Comparison of ENCODE assay signal across 11 mouse cellular contexts in genomic region chr2:145225640-145226039, GRCm38 (mm10). TPM values are rescaled to one million over a fixed set of nuclear protein-coding genes. Genes with fewer than 3 reads are reported as not detected.
A peak's percentile ranks its signal among the peaks of the same experiment; 100 is the strongest.
DNase-seq lines count a peak whose midpoint lies in the region; ATAC-seq and TF ChIP-seq lines count a peak whose summit lies in the region.
"Had no signal": no experiment of that assay in that cellular context is flagged by ENCODE, and none has a peak within 500 bp of the region (broad histone marks: within the 10 kb centered on the region; RNA-seq: fewer than 3 reads in every experiment).

No protein-coding gene starts in this region.

- H3K27ac ChIP-seq in gastrocnemius, adult 2 months, result no peak overlapping the region
- H3K27ac ChIP-seq: stomach, postnatal 0 days had no signal

- H3K4me3 ChIP-seq in gastrocnemius, adult 2 months, result no peak overlapping the region
- H3K4me3 ChIP-seq: liver, embryonic 13.5 days had no signal

- TF ChIP-seq CTCF in gastrocnemius, adult 2 months (IDR thresholded peaks at IDR 0.05), result no peak

- no peak for DNase-seq in frontal cortex, postnatal 14 days (ENCODE audit: low spot score in 2 of 2)
- DNase-seq in layer of hippocampus, adult 9-11 months, result peak; percentile 49
- DNase-seq in layer of hippocampus, postnatal 25 days (ENCODE audit: extremely low spot score in 1 of 2, low spot score in 1 of 2), result no peak
- no peak for DNase-seq in left cerebral cortex, postnatal 36 days (ENCODE audit: low spot score in 2 of 2)
- no peak for DNase-seq in gastrocnemius, adult 2 months
- DNase-seq: forebrain, postnatal 0 days; liver, embryonic 13.5 days had no signal

- intact Hi-C loops in left cerebral cortex, postnatal 36 days (cut with DNase I), result no loop called here
- intact Hi-C loops in gastrocnemius, adult 2 months (cut with DNase I), result no loop called here

- ATAC-seq in frontal cortex, adult (ENCODE audit: low TSS enrichment), result peak; percentile 78; the same call in 1 of the 2 replicates
- peak; percentile 84 for ATAC-seq in common myeloid progenitor, adult 5-6 weeks (replicated peaks; ENCODE audit: low read depth, poor library complexity, severe bottlenecking)
- ATAC-seq in megakaryocyte-erythroid progenitor cell, adult 5-6 weeks (replicated peaks; ENCODE audit: low FRiP score, low TSS enrichment, poor library complexity, severe bottlenecking), result 0 out of 2 replicates have a peak, but pooled peaks have one; percentile 51
- ATAC-seq: forebrain, postnatal 0 days had no signal

RNA-seq across cellular contexts. Expression of gene Slc24a3, which starts 58.1 kb away (rescaled TPM):
- 100 to 1,000 TPM; 199 to 201 TPM for total RNA-seq in layer of hippocampus, postnatal 25 days (2021)
- 2.1 and 3.8 TPM in 2 replicates for total RNA-seq in common myeloid progenitor, adult 5-6 weeks (2017)
- total RNA-seq in megakaryocyte-erythroid progenitor cell, adult 5-6 weeks (2014; fragmentation: Nextera tagmentation), result 1.8 and 4.1 TPM in 2 replicates
- total RNA-seq in megakaryocyte-erythroid progenitor cell, adult 5-6 weeks (2017), result 0.23 and 0.33 TPM in 2 replicates
- 100 to 1,000 TPM; 117 to 120 TPM for total RNA-seq in left cerebral cortex, postnatal 36 days (2021)
- 1 to 10 TPM; 1.3 to 2.0 TPM for total RNA-seq in gastrocnemius, adult 2 months (2021)

Comparison
In these comparisons a context has a peak if more than half of its experiments do, and no peak if none do; other contexts are left out.
1. RNA of gene Slc24a3, which starts 58.1 kb away (total RNA-seq): 199 to 201 TPM in layer of hippocampus, postnatal 25 days and 117 to 120 TPM in left cerebral cortex, postnatal 36 days; 2.1 to 3.8 TPM in common myeloid progenitor, adult 5-6 weeks, 1.3 to 2.0 TPM in gastrocnemius, adult 2 months and 0.23 to 4.1 TPM in megakaryocyte-erythroid progenitor cell, adult 5-6 weeks; every median in the first group is over 10 times any median in the second.
2. Peak in every context shown above with its lines, with median percentiles within 50 percentile points of each other: ATAC-seq.